Mouse (Mus musculus) splenic B cell, adult 2 months (primary cell): ENCODE results near the gene Kif21b.
A peak's percentile ranks its signal among the peaks of the same experiment; 100 is the strongest.

Experiments
- DNase-seq: peaks from one replicate; pipeline ENCODE4 v3.0.0-alpha.2; 2011; ENCODE audit warnings: low read depth, low spot score
- H3K27me3 ChIP-seq: 2 replicates; pipeline ENCODE4 v1.6.1; 2012; ENCODE audit warnings: mild to moderate bottlenecking, low read length, moderate library complexity, mixed read lengths; ENCODE audit not compliant: control insufficient read depth, poor library complexity, insufficient read depth, severe bottlenecking
- H3K36me3 ChIP-seq: 2 replicates; pipeline ENCODE4 v1.6.1; 2012; ENCODE audit warnings: mild to moderate bottlenecking, low read length, moderate library complexity, mixed read lengths; ENCODE audit not compliant: control insufficient read depth, poor library complexity, insufficient read depth, severe bottlenecking

Gene Kif21b

GRCm38 (mm10) chr1:136130951-136131558, at the start of gene Kif21b:
Kif21b (plus strand) TSS chr1:136131389.
- Histone ChIP-seq H3K27me3 (no peaks in the 10 kb centered on the region), H3K36me3 (no peaks in the 10 kb centered on the region)
- peak; percentile 92 for DNase-seq

DNA sequence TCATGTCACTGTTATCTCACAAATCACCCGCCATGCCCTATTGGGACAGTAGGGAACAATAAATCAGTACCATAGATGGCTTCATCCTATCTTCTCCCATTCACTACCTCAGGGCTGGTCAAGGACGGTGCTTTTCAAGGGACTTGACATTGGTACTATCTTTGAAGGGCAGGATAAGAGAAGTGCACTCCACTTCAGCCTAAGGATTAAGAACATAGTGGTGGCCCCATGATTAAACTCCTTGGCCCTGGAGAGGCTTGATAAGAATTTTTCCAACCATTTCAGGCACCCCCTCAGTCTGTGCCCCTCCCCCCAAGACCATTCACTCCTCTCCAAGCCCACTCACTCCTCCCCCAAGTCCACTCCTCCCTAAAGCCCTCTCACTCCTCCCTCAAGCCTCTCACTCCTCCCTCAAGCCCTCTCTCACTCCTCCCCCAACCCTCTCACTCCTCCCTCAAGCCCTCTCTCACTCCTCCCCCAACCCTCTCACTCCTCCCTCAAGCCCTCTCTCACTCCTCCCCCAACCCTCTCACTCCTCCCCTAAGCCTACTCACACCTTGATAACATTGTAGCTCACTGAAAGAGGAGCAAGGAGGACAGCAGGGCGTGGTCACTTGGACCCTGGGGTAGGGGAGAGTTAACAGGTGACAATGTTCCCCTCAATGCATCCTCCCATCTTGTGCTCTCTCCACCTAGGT, 45.1 kb upstream of the Kif21b start:
- DNase-seq = no peak
- H3K36me3 ChIP-seq = no peaks in the 10 kb centered on the region
- H3K27me3 ChIP-seq = no peaks in the 10 kb centered on the region

DNA sequence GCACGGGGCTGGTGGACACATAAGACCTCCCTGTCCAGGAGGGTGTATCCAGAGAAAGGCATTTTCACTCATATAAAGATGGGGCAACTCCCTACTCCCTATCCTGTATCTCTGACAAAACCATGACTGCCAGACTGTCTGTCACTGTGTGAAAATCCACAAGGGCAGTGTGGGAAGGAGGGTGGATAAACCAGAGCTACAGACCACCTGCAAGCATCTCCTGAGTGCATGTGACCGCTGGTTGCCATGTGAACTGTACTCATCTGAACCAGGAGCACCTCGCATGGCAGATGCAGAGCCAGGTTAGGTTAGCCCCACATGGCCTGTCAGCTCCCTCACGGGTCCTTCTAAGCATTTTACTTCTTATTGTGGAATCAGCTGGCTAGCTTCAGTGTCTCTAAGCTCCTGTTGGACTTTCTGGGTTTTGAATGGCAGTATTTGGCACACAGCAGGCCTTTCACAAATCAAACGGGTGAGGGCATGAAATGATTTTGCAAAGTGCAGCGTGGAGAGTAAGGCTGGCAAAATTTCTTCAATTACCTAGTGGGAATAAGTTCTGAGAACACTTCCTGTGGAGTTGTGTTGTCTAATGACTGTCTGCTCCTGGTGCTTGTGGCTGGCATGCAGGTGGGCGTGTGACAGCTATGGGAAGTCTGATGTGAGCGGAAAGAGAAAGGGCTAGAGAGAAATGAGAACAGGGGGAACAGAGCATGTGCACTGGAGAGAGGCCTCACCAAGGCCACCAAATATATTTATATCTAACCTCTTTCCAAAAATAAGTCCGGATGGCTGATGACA, 41.6 kb upstream of the Kif21b start:
- no peaks in the 10 kb centered on the region for H3K36me3 ChIP-seq
- no peak for DNase-seq
- H3K27me3 ChIP-seq = no peaks in the 10 kb centered on the region

- Histone ChIP-seq H3K27me3 (no peaks in the 10 kb centered on the region), H3K36me3 (no peaks in the 10 kb centered on the region)
- DNase-seq = no peak
Measured at GRCm38 (mm10) chr1:136093726-136094125, 37.5 kb upstream of the Kif21b start.

DNA sequence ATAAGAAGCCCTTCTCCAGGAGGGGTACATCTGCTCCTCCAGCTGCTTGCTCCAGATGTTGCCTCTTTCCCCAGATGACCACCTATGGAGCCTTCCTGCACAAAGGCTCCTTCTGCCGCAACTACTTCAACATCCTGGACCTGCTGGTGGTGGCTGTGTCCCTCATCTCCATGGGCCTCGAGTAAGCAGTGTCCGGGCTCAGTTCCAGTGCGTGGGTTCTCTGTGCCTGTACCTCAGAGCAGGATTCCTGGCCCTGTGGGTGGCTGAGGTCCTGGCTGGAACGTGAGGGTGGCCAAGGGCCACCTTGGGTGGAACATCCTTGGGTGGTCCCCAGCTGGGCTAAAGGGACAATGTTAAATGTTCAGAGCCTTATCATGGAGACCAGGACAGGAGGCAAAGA, 36.4 kb upstream of the Kif21b start:
- Histone ChIP-seq H3K36me3 (no peaks in the 10 kb centered on the region), H3K27me3 (no peaks in the 10 kb centered on the region)
- DNase-seq = no peak

GRCm38 (mm10) chr1:136102094-136102493, 29.1 kb upstream of the Kif21b start:
- no peak for DNase-seq
- H3K36me3 ChIP-seq = no peaks in the 10 kb centered on the region

DNA sequence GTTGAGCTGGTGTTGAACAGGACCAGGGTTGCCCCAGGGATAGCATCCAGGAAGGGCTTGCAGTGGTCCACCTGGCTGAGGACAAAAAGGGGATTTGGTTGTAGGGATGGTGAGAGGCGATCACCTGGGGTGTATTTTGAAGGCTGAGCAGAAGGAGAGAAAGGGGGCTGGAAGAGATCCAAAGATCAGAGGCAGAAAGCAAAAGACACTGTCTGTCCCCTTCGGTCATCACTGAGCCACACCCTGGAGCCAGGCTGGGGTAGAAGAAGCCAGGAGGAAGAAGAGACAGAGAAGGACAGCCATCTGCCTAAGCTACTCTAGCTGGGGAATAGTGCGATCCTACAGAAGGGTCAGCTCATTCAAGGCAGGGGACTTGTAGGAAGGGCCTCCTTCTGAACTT, 28.6 kb upstream of the Kif21b start:
- no peak for DNase-seq
- no peaks in the 10 kb centered on the region for H3K36me3 ChIP-seq
- no peaks in the 10 kb centered on the region for H3K27me3 ChIP-seq

More at GRCm38 (mm10) chr1:136102094-136102493, 29.1 kb upstream of the Kif21b start:
- H3K27me3 ChIP-seq = no peaks in the 10 kb centered on the region

DNA sequence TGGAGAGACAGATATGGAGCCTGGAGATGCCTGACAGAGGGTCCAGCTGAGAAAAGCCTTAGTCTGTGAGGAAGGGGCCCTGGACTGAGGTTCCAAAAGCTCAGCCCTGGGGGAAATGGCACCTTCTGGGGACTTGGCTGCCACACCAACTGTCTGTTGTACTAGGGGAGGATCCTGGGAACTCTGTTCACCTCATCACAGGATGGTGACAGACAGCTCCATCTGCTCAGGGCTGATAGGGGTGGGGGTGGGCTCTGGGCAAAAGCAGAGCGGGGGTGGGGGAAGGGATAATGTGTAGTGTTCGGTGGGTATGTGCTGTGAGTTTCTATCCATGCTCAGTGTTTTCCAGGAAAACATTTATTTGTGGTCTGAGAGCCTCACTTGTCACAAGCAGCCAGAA, 28.2 kb upstream of the Kif21b start:
- Histone ChIP-seq H3K36me3 (no peaks in the 10 kb centered on the region), H3K27me3 (no peaks in the 10 kb centered on the region)
- DNase-seq = no peak

DNA sequence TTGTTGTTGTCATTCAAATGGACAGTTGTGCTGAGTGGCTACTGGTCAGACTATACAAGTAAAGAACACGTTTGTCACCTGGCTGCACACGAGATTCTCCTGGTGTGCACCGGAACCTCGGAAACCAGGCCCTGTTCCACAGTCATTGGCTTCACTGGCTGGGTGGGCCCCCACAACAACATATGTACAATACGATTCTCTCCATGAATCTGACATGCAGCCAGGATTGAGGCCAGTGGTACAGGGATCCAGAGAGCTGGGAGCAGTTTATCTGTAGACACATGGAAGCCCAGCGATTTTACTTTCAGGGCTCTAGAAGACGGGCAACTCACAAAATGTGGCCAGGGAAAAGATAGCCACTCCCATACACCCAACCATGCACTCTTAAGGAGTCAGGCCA, 27.5 kb upstream of the Kif21b start:
- DNase-seq = no peak
- Histone ChIP-seq H3K27me3 (no peaks in the 10 kb centered on the region), H3K36me3 (no peaks in the 10 kb centered on the region)

DNA sequence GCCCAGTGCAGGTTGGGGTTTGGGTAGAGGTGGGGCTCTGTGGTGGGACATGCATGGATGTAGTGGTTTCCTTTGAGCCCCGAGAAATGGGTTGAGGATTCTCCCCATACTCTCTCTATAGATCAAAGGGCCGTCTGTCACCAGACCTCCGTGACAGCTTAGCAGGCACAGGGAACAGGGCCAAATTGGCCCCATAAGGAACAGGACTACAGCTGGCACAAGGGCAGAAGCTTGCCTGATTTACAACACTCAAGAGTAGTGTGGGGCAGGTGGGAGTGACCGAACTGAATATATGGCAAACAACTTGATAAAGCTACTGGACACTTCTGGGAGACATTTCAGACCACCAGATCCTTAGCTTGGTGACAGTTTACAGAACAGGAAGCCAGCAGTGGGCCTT, 26.4 kb upstream of the Kif21b start:
- DNase-seq = no peak
- H3K36me3 ChIP-seq = no peaks in the 10 kb centered on the region

DNA sequence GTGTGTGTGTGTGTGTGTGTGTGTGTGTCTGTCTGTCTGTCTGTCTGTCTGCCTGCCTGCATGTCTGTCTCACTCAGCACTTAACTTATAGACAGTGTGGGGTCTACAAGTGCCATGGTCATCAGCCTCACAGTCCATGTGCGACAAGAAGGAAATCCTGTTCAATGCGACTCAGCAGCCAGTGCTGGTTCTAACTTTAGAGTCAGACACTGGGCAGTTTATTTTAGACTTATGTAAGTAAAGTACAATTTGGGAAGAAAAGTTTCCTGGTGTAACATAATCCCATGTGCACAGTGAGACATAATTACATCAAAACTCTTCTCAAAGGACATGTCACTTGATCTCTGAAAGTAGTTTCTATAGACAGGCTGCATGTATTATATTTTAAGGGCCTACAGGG, 21.7 kb upstream of the Kif21b start:
- DNase-seq = no peak
- H3K36me3 ChIP-seq = no peaks in the 10 kb centered on the region
- H3K27me3 ChIP-seq = no peaks in the 10 kb centered on the region

More for the DNA sequence above, 26.4 kb upstream of the Kif21b start:
- no peaks in the 10 kb centered on the region for H3K27me3 ChIP-seq

DNA sequence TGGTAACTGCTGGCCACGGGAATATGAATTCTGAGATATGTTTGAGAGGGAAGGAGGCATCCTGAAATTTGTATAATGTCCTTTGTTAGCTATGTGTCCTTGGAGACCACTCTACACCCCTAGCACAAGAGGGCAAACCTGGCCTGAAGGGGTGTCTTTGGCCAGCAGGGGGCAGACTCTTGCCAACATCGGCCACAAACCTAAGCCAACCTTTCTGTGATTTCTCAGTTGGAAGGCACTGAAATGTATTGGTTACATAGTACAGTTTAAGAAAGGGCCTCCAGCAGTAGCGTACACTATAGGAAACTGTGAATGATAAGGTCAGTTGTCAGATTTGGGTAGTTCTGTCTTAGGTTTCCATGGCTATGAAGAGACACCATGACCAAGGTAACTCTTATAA, 15.0 kb upstream of the Kif21b start:
- no peaks in the 10 kb centered on the region for H3K36me3 ChIP-seq
- no peaks in the 10 kb centered on the region for H3K27me3 ChIP-seq
- peak; percentile 89 for DNase-seq

GRCm38 (mm10) chr1:136117069-136117468, 14.1 kb upstream of the Kif21b start:
- DNase-seq = peak; percentile 74
- no peaks in the 10 kb centered on the region for H3K36me3 ChIP-seq

DNA sequence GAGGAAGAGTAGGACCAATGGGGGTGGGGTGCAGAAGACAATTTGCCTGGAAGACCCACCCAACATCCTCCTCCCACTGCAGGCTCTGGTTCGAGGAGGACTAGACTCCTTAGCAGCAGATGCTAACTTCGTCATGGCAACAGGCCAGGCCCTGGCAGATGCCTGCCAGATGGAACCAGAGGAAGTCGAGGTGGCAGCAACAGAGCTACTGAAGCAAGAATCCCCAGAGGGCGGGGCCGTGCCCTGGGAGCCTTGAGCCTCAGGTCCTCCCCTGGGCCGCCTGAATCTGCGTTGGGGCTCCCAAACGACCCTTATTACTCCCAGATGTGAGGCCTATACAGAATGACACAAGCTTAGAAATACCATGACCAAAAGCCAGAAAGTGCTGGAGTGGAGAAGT, 12.3 kb upstream of the Kif21b start:
- H3K36me3 ChIP-seq = no peaks in the 10 kb centered on the region
- DNase-seq = peak; percentile 88
- no peaks in the 10 kb centered on the region for H3K27me3 ChIP-seq

More at GRCm38 (mm10) chr1:136117069-136117468, 14.1 kb upstream of the Kif21b start:
- no peaks in the 10 kb centered on the region for H3K27me3 ChIP-seq
